Mouse (Mus musculus): ENCODE measurements at regions not wholly inside any gene's neighbourhood (a gene's known extent, or its start where the extent isn't known, plus 50 kb on each side); places are given as distances from the start of the nearest gene placed in this dataset.

GRCm38 (mm10) chr11:90981626-90982025 lies 293.5 kb upstream of the Tom1l1 start:
- no peak for DNase-seq (ENCODE audit: low spot score in 2 of 2)

GRCm38 (mm10) chr11:90978234-90978633 lies 290.1 kb upstream of the Tom1l1 start:
- no peak for DNase-seq (ENCODE audit: low spot score in 2 of 2)

GRCm38 (mm10) chr11:90941076-90941475 lies 252.9 kb upstream of the Tom1l1 start:
- peak in 1 of 2 experiments; percentile 20 for DNase-seq (ENCODE audit: low spot score in 2 of 2)

GRCm38 (mm10) chr11:90925738-90926137 lies 237.6 kb upstream of the Tom1l1 start:
- no peak for DNase-seq (ENCODE audit: low spot score in 2 of 2)

GRCm38 (mm10) chr11:90917782-90918181 lies 229.6 kb upstream of the Tom1l1 start:
- no peak for DNase-seq (ENCODE audit: low spot score in 2 of 2)

- no peak for DNase-seq (ENCODE audit: low spot score in 2 of 2)
These were observed 206.1 kb upstream of the Tom1l1 start for GRCm38 (mm10) chr11:90894236-90894635.

- no peak for DNase-seq (ENCODE audit: low spot score in 2 of 2)
These were observed 185.0 kb upstream of the Tom1l1 start for GRCm38 (mm10) chr11:90873122-90873521.

GRCm38 (mm10) chr11:90871686-90872085 lies 183.5 kb upstream of the Tom1l1 start:
- peak in 1 of 2 experiments; percentile 25 for DNase-seq (ENCODE audit: low spot score in 2 of 2)

GRCm38 (mm10) chr11:90863981-90864760 lies 176.0 kb upstream of the Tom1l1 start:
- DNase-seq (ENCODE audit: low spot score in 2 of 2) = peak in 1 of 2 experiments; percentile 67

GRCm38 (mm10) chr11:90855731-90856130 lies 167.6 kb upstream of the Tom1l1 start:
- DNase-seq (ENCODE audit: low spot score in 2 of 2) = no peak

GRCm38 (mm10) chr11:90855324-90855723 lies 167.2 kb upstream of the Tom1l1 start:
- no peak for DNase-seq (ENCODE audit: low spot score in 2 of 2)

- no peak for DNase-seq (ENCODE audit: low spot score in 2 of 2)
These were observed 163.1 kb upstream of the Tom1l1 start for GRCm38 (mm10) chr11:90851221-90851620.

GRCm38 (mm10) chr11:90844925-90845319 lies 156.8 kb upstream of the Tom1l1 start:
- no peak for DNase-seq (ENCODE audit: low spot score in 2 of 2)

GRCm38 (mm10) chr11:90844266-90844924 lies 156.2 kb upstream of the Tom1l1 start:
- DNase-seq (ENCODE audit: low spot score in 2 of 2) = no peak

GRCm38 (mm10) chr11:90838161-90838560 lies 150.0 kb upstream of the Tom1l1 start:
- DNase-seq (ENCODE audit: low spot score in 2 of 2) = no peak

- DNase-seq (ENCODE audit: low spot score in 2 of 2) = no peak
These were observed 136.6 kb upstream of the Tom1l1 start for GRCm38 (mm10) chr11:90824761-90825160.

- DNase-seq (ENCODE audit: low spot score in 2 of 2) = no peak
These were observed 128.6 kb upstream of the Tom1l1 start for GRCm38 (mm10) chr11:90816727-90817126.

- no peak for DNase-seq (ENCODE audit: low spot score in 2 of 2)
These were observed 126.3 kb upstream of the Tom1l1 start for GRCm38 (mm10) chr11:90814471-90814870.

- no peak for DNase-seq (ENCODE audit: low spot score in 2 of 2)
These were observed 124.8 kb upstream of the Tom1l1 start for GRCm38 (mm10) chr11:90812971-90813370.

GRCm38 (mm10) chr11:90812530-90812929 lies 124.4 kb upstream of the Tom1l1 start:
- no peak for DNase-seq (ENCODE audit: low spot score in 2 of 2)

GRCm38 (mm10) chr11:90808443-90808842 lies 120.3 kb upstream of the Tom1l1 start:
- no peak for DNase-seq (ENCODE audit: low spot score in 2 of 2)

GRCm38 (mm10) chr11:90807343-90807742 lies 119.2 kb upstream of the Tom1l1 start:
- DNase-seq (ENCODE audit: low spot score in 2 of 2) = no peak

Measured in left cerebral cortex, adult 8-10 months (tissue).